Mouse (Mus musculus) urinary bladder, postnatal 0 days (tissue): ENCODE results near the gene Wfdc6a. TPM values are rescaled to one million over a fixed set of nuclear protein-coding genes. Genes with fewer than 3 reads are reported as not detected.

Source experiments
- polyA plus RNA-seq: library from polyadenylated mRNA; unstranded; fragments of >200 nt; fragmentation: Nextera tagmentation; extraction: Ambion mirVana; gene quantifications from 2 replicates; pipeline ENCODE4 v1.2.1, GENCODE M21; 2015

The Wfdc6a gene
- 1.3 and 1.4 TPM in 2 replicates for polyA plus RNA-seq

GRCm38 (mm10) chr2:164585025-164585725 is at the start of gene Wfdc6a:
TSS of gene Wfdc6a (minus strand) at chr2:164585447.

GRCm38 (mm10) chr2:164613471-164613870 is 28.2 kb upstream of the Wfdc6a start, which contains the start of the genes Wfdc6b and Wfdc8:
TSS of gene Wfdc6b (plus strand) at chr2:164613522.
TSS of gene Wfdc8 (minus strand) at chr2:164613626.

GRCm38 (mm10) chr2:164593494-164593893 is 8.2 kb upstream of the Wfdc6a start, which contains the start of gene Eppin:
TSS of gene Eppin (minus strand) at chr2:164593594.

GRCm38 (mm10) chr2:164573359-164573758 is 11.9 kb downstream of the Wfdc6a start, which contains the start of gene Spint3:
TSS of gene Spint3 (minus strand) at chr2:164573459.

GRCm38 (mm10) chr2:164562391-164563188 is 22.7 kb downstream of the Wfdc6a start, which contains the start of gene Wfdc2:
TSS of gene Wfdc2 (plus strand) at chr2:164562413.

Other genes starting within 250 kb of the Wfdc6a start
- gene Slpi, start 196.4 kb downstream of the Wfdc6a start, polyA plus RNA-seq, result 15.5 and 29.0 TPM in 2 replicates
- 0.08 and 0.10 TPM in 2 replicates for gene Rbpjl, start 182.3 kb downstream of the Wfdc6a start, polyA plus RNA-seq
- gene Matn4, start 180.3 kb downstream of the Wfdc6a start, polyA plus RNA-seq, result 1.9 and 2.2 TPM in 2 replicates
- gene Sdc4, start 141.6 kb downstream of the Wfdc6a start, polyA plus RNA-seq, result 201 and 220 TPM in 2 replicates
- gene Sys1, start 128.5 kb downstream of the Wfdc6a start, polyA plus RNA-seq, result 58.1 and 67.9 TPM in 2 replicates
- 31.1 and 41.5 TPM in 2 replicates for gene Gm20458, start 124.5 kb downstream of the Wfdc6a start, polyA plus RNA-seq
- gene Trp53tg5, start 111.7 kb downstream of the Wfdc6a start, polyA plus RNA-seq, result not detected in 2 replicates
- gene Dbndd2, start 99.3 kb downstream of the Wfdc6a start, polyA plus RNA-seq, result 135 and 147 TPM in 2 replicates
- 53.3 and 56.6 TPM in 2 replicates for gene Pigt, start 87.9 kb downstream of the Wfdc6a start, polyA plus RNA-seq
- gene Wfdc2, start 23.0 kb downstream of the Wfdc6a start, polyA plus RNA-seq, result 273 and 294 TPM in 2 replicates
- gene Spint3, start 12.0 kb downstream of the Wfdc6a start, polyA plus RNA-seq, result 1.4 and 1.5 TPM in 2 replicates
- gene Eppin, start 8.1 kb upstream of the Wfdc6a start, polyA plus RNA-seq, result not detected in 2 replicates
- not detected in 2 replicates for gene Wfdc6b, start 28.1 kb upstream of the Wfdc6a start, polyA plus RNA-seq
- gene Wfdc8, start 28.2 kb upstream of the Wfdc6a start, polyA plus RNA-seq, result not detected in 2 replicates
- not detected in 2 replicates for gene Wfdc16, start 53.3 kb upstream of the Wfdc6a start, polyA plus RNA-seq
- gene Wfdc10, start 70.6 kb upstream of the Wfdc6a start, polyA plus RNA-seq, result 3.2 and 5.3 TPM in 2 replicates
- gene Wfdc9, start 71.1 kb upstream of the Wfdc6a start, polyA plus RNA-seq, result not detected in 2 replicates
- not detected in 2 replicates for gene Wfdc11, start 88.6 kb upstream of the Wfdc6a start, polyA plus RNA-seq
- gene Wfdc13, start 99.7 kb upstream of the Wfdc6a start, polyA plus RNA-seq, result 2.9 and 4.6 TPM in 2 replicates
- gene Spint4, start 113.1 kb upstream of the Wfdc6a start, polyA plus RNA-seq, result not detected in 2 replicates
- not detected in 2 replicates for gene Spint5, start 129.9 kb upstream of the Wfdc6a start, polyA plus RNA-seq
- gene Wfdc3, start 160.5 kb upstream of the Wfdc6a start, polyA plus RNA-seq, result 1.6 and 1.7 TPM in 2 replicates
- gene Dnttip1, start 160.5 kb upstream of the Wfdc6a start, polyA plus RNA-seq, result 38.2 and 48.9 TPM in 2 replicates
- 75.7 and 102 TPM in 2 replicates for gene Ube2c, start 184.5 kb upstream of the Wfdc6a start, polyA plus RNA-seq
- 383 and 450 TPM in 2 replicates for gene Tnnc2, start 194.5 kb upstream of the Wfdc6a start, polyA plus RNA-seq
- gene Snx21, start 200.4 kb upstream of the Wfdc6a start, polyA plus RNA-seq, result 26.2 and 28.0 TPM in 2 replicates
- gene Acot8, start 219.4 kb upstream of the Wfdc6a start, polyA plus RNA-seq, result 16.3 and 19.9 TPM in 2 replicates
- 5.0 and 5.7 TPM in 2 replicates for gene Zswim3, start 219.7 kb upstream of the Wfdc6a start, polyA plus RNA-seq
- gene Zswim1, start 237.2 kb upstream of the Wfdc6a start, polyA plus RNA-seq, result 11.9 and 12.0 TPM in 2 replicates
- 0.36 TPM in 1 of 2 replicates, not detected in the other for gene Spata25, start 243.1 kb upstream of the Wfdc6a start, polyA plus RNA-seq
- gene Ctsa, start 247.4 kb upstream of the Wfdc6a start, polyA plus RNA-seq, result 109 and 133 TPM in 2 replicates
- gene Neurl2, start 248.0 kb upstream of the Wfdc6a start, polyA plus RNA-seq, result 14.3 and 16.1 TPM in 2 replicates